Mouse (Mus musculus) erythroblast, embryonic 14.5 days (primary cell): Measurements from ENCODE around the gene Gm7138.

Experiments
- GATA1 ChIP-seq: IDR thresholded peaks from 2 replicates; pipeline ENCODE4 v1.6.1; 2012; ENCODE audit warnings: low read length, inconsistent platforms, mixed read lengths
- TAL1 ChIP-seq: IDR thresholded peaks from 3 replicates; pipeline ENCODE4 v1.6.1; 2012; ENCODE audit warnings: low read length, inconsistent platforms, mixed read lengths

DNA sequence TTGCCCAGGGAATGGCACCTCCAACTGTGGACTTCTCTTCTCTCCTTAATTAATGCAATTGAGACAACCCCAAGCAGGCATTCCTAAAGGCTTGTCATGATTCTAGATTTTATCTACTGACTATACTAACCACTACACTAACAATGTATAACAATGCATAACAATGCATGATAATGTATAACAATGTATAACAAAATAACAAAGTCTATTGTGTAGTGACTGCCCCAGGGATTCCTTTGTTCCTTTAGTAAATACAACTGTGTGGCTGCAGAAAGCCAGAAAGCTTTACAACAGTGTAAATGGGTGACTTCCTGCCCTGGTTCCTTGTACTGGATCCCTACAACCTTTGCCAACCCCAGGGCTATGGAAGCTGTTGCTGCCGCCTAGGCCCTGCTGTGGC lies 40.8 kb downstream of the Gm7138 start:
- TF ChIP-seq TAL1 (no peak), GATA1 (no peak)
